Mouse (Mus musculus) T-helper 17 cell (primary cell): ENCODE measurements around the gene Gramd2.

Experiments
- in situ Hi-C, 2 experiments: fragments of 300-600 bp; cut with MboI, MseI; formaldehyde crosslinking; loops; 1 replicate in 1 of 2; 2 replicates in 1 of 2; pipeline ENCODE4 v1.15.1; 2025; ENCODE audit warnings: high pct_unique_total_duplicates in 2 of 2

Gramd2 gene

GRCm38 (mm10) chr9:59679678-59680533 lies at the start of gene Gramd2:
Gene Gramd2 (plus strand): TSS chr9:59680144.
- in situ Hi-C loops = no loop called here

GRCm38 (mm10) chr9:59638372-59638771 lies 41.6 kb upstream of the Gramd2 start:
- in situ Hi-C loops = no loop called here

DNA sequence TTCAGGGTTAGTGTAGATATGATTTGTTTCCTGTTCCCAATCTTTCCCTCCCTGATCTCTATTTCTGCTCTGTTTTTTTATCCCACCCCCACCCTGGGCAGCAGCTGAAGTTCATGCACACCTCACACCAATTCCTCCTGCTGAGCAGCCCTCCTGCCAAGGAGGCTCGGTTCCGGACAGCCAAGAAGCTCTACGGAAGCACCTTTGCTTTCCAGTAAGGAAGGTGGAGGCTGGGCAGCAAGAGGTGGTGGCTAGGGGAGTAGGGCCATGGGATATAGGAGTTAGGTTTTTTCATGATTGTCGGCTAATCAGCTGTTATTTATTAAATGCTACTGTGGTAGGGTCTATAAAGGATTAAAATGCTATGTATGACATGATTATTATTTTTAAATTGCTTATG lies 40.0 kb upstream of the Gramd2 start:
- in situ Hi-C loops = no loop called here

- in situ Hi-C loops = no loop called here
Observed at GRCm38 (mm10) chr9:59641320-59641719, 38.6 kb upstream of the Gramd2 start.

GRCm38 (mm10) chr9:59649911-59650310 lies 30.0 kb upstream of the Gramd2 start:
- in situ Hi-C loops = loop anchor here in 1 of 2 experiments (10.0 kb wide), 1 partner anchor 1685 kb away; no protein-coding TSS in a partner anchor

GRCm38 (mm10) chr9:59653371-59653770 lies 26.6 kb upstream of the Gramd2 start:
- in situ Hi-C loops = loop anchor here in 1 of 2 experiments (10.0 kb wide), 1 partner anchor 1689 kb away; no protein-coding TSS in a partner anchor

DNA sequence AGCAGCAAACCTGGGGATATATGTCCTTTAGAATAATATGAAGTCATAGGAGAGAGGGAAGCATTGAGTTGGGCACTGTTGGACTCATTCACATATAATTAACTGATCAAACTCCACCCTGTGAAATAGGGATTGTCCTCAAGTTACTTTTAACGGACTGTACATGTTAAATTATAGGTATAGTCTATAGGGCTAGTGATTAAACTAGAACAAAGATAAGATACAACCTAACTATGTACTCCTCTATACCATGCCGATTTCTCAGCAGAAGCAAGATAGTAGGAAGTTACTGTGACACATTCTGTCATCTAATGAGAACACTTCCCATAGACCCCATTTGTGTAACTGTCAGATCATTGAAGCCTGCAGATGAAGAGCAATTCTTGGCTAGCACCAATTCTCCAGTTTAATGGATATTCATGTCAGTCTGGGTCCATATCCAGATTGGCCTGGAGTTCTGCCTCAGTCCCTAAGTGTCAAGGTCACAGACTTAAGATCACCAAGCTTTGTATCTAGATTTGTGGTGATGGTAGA lies 25.4 kb upstream of the Gramd2 start:
- in situ Hi-C loops = loop anchor here in 1 of 2 experiments (10.0 kb wide), 1 partner anchor 1690 kb away; no protein-coding TSS in a partner anchor

- in situ Hi-C loops = loop anchor here in 1 of 2 experiments (10.0 kb wide), 1 partner anchor 1691 kb away; no protein-coding TSS in a partner anchor
Observed at GRCm38 (mm10) chr9:59655958-59656634, 23.8 kb upstream of the Gramd2 start, which contains the start of gene Pkm. Gene Pkm (plus strand): TSS chr9:59656368.

GRCm38 (mm10) chr9:59656635-59657617 lies 23.0 kb upstream of the Gramd2 start:
- in situ Hi-C loops = loop anchor here in 1 of 2 experiments (10.0 kb wide), 1 partner anchor 1692 kb away; no protein-coding TSS in a partner anchor

DNA sequence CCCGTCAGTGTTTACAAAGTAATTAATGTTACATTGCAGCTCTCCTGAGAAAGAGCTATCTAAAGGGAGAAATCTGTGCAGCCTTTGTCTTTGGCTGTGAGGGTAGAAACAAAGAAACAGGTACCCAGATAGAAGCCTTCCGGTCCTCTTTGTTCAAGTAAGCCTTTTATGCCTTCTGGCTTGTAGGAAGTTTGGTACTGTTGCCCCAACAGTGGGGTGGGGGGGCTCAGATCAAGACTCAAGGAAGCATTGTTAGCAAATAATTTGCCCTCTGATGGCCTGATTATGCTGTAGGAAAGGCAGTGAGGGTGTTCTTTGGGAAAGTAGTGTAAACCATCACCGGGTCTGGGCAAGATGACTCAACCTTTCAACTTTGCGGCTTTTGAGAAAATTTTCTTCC lies 21.8 kb upstream of the Gramd2 start:
- in situ Hi-C loops = loop anchor here in 1 of 2 experiments (10.0 kb wide), 1 partner anchor 1693 kb away; no protein-coding TSS in a partner anchor

DNA sequence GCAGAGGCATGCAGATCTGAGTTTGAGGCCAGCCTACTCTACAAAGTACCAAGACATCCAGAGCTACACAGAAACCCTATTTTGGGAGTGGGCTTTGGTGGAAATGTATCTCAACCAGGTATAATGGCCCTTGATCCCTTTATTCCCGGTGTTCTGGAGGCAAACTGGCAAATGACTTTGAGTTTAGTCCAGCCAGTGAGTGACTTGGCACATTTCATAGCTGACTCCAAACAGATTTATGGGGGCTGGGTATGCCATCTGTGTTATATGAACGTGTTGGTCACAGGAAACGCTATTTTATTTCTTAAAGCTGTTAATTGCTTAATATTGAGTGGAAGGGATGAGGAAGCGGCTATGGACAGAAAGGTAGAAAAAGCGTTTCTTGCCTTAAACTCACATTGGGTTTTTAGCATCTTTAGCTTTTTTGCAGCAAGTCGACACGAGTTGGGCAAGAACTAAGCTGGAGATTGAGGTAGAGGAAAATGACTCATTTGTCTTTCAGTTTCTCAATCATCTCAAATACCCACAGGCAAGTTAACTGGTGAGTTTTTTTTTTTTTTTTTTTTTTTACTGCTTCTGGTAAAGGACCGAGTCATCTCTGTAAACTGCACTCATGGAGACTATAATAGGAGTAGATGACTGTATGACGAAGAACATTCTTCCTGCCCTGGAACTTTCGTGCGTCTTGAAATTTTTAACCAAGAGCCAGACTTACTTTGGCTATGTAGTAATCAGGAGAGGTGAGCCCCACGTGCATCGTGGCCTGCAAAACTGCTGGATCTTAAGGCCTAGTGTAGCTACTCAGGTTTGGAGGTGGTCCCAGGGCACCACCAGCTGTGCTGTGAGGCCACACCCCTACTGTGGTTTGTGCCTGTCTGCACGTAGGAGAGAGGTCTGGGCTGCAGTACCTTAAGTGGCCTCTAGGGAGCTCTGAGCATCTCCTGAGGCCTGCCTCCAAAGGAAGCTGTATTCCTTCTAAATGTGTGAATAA lies 20.6 kb upstream of the Gramd2 start:
- in situ Hi-C loops = loop anchor here in 1 of 2 experiments (10.0 kb wide), 1 partner anchor 1695 kb away; no protein-coding TSS in a partner anchor

- in situ Hi-C loops = no loop called here
Observed at GRCm38 (mm10) chr9:59660421-59660820, 19.5 kb upstream of the Gramd2 start.

- in situ Hi-C loops = no loop called here
Observed at GRCm38 (mm10) chr9:59661298-59661975, 18.5 kb upstream of the Gramd2 start.

DNA sequence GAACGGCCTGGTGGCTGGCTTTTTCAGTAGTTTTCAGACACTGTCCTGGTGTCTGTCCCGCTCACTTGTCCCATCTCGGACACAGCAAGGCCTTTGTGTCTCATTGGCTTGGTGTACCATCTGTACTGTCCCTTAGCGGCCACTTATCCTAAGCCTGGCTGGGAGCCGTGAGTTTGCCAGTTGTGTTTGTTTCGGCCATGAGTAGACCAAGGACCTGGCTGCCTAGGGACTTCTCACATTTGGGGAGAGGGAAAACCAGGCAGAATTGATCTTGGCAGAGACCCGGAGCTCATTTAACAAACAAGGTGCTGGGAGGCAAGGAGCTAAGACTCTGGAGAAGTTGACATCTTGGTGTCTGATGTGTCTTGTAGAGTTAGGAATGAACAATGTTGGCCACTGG lies 16.7 kb upstream of the Gramd2 start:
- in situ Hi-C loops = no loop called here

DNA sequence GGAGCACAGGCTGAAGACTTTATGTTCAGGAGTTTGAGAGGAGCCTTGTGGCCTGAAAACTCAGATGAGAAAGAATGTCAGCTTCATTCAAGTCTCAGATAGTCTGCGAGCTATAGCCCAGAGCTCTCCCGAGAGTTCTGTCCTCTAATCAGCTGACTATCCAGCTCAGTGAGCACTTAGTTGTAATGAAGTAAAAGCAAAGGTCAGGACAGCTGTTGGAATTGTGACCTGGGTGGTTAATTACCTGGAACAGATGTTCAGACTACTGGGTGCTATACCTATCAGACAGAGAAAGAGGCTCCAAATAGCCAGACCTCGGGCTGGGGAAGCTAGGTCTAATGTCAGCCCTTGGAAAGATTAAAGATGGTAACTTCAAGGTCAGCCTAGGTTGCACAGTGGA lies 16.0 kb upstream of the Gramd2 start:
- in situ Hi-C loops = no loop called here

- in situ Hi-C loops = loop anchor here in 1 of 2 experiments (5.0 kb wide), 1 partner anchor 37 kb away; no protein-coding TSS in a partner anchor
Observed at GRCm38 (mm10) chr9:59664664-59665256, 15.2 kb upstream of the Gramd2 start.

DNA sequence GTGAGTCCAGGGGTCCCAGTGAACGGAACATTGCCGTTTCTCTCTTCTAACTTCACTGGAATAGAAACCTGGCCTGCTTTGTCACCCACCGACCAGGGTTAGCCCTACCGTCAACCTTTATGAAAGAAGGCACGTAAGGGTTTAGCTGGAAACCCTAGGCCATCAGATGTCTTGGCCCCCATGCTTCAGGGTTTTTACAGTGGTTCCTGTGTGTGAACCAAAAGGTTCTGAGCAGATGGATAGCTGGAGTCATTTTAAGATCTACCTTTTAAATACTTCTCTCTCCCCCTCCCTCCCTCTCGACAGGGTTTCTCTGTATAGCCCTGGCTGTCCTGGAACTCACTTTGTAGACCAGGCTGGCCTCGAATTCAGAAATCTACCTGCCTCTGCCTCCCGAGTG lies 13.9 kb upstream of the Gramd2 start:
- in situ Hi-C loops = loop anchor here in 1 of 2 experiments (5.0 kb wide), 1 partner anchor 39 kb away; no protein-coding TSS in a partner anchor

GRCm38 (mm10) chr9:59666813-59667212 lies 13.1 kb upstream of the Gramd2 start:
- in situ Hi-C loops = loop anchor here in 1 of 2 experiments (5.0 kb wide), 1 partner anchor 40 kb away; no protein-coding TSS in a partner anchor
